Mouse (Mus musculus) layer of hippocampus, adult 6 months (tissue): ENCODE measurements around the gene Gmip. TPM values are rescaled to one million over a fixed set of nuclear protein-coding genes. Genes with fewer than 3 reads are reported as not detected.

Source experiments
- long read RNA-seq, 2 experiments: library from polyadenylated mRNA; unstranded; transcript quantifications; one replicate each; pipeline ENCODE4 v2.0.0; 2019 to 2020
- polyA plus RNA-seq: library from polyadenylated mRNA; unstranded; fragments of <200 nt; fragmentation: Nextera tagmentation; gene quantifications from 2 replicates; pipeline ENCODE4 v1.2.3, GENCODE M21; 2021

Gene Gmip
- polyA plus RNA-seq: 1.8 TPM in 2 replicates
- long read RNA-seq, experiment 1, partial matches to known transcripts: 4 of 11 reads
- long read RNA-seq, experiment 1, other reads (novel, unspliced or antisense): 3 of 11 reads
- long read RNA-seq, experiment 2, transcript Gmip-201 (21 exons, 3,933 nt): major isoform, 6 of 18 reads
- long read RNA-seq, experiment 2, partial matches to known transcripts: 3 of 18 reads
- long read RNA-seq, experiment 2, other reads (novel, unspliced or antisense): 5 of 18 reads

DNA sequence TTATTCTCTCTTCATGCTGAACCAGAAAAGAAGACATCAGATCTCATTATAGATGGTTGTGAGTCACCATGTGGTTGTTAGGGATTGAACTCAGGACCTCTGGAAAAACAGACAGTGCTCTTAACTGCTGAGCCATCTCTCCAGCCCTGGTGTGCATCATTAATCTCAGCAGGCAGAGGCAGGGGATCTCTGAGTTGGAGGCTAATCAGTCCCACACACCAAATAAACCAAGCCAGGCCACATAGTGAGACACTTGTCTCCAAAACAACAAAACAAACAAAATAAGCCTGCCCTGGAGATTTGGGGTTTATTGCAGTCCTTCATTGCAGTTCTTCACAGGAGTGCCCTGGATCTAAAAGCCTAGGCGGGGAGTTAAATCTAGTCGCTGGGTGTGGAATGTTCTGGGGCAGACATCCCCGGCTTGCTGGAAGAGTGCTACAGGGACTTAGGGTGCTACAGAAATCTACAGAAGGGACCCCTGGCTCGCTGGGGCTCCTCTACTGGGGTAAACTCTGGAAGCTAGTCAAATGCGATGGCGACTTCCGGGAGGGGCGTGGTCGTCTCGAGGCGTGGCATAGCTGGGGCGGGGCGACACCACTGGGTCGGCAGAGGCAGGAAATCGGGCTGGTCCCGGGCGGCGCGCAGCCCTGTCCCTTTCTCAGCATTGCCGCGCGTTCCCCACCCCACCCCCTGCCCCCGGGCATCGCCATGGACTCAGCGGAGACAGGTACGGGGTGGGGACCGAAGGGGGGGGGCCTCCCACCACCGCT is at the start of gene Gmip:
Gene Gmip, plus strand, starts transcription at position 586 of the 770 bp plus-strand sequence.

GRCm38 (mm10) chr8:69774503-69775148 is 33.9 kb upstream of the Gmip start, which contains the start of gene Gm20422:
TSS of gene Gm20422 (minus strand) at chr8:69774886.

GRCm38 (mm10) chr8:69790773-69791367 is 17.6 kb upstream of the Gmip start, which contains the start of the genes Atp13a1 and Zfp866:
TSS of gene Atp13a1 (plus strand) at chr8:69791163.
TSS of gene Zfp866 (minus strand) at chr8:69791178.

DNA sequence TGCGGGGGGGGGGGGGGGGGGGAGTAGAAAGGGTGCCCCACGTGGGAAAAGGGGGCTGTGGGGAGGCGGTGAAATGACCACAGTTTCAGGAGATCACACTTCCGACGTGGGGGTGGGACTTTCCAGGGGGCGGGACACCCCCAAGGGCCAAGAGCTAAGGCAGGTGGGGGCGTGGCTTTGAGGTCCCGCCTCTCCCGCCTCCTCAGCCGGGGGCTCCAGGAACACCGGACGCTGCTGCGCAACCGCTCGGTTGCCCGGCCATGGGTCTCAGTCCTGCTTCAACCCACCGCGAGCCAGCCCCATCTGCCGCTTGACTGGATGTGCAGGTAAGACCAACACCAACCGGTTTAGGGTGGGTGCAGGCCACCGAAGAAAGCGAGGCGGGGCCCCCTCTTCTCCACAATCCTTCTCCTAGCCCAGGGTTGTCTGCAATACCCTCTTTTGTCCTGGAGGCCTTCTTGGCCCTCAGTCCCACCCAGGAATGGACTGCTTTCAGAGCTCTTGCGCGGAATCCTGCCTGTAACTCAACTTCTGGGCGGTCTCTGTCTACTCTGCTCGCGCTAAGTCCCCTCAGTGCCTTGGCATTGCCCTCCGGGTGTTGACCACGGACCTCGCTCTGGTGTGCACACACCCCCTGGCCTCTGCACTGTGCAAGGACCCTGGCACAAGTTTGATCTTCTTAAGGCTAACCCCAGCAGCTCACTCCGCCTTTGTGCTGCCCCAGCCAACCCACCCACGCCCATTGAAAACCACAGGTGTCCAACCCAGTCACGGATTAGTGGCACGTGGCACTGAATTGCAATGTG is 14.1 kb downstream of the Gmip start, which contains the start of gene Lpar2:
Gene Lpar2, plus strand, starts transcription at position 44 of the 806 bp plus-strand sequence.

DNA sequence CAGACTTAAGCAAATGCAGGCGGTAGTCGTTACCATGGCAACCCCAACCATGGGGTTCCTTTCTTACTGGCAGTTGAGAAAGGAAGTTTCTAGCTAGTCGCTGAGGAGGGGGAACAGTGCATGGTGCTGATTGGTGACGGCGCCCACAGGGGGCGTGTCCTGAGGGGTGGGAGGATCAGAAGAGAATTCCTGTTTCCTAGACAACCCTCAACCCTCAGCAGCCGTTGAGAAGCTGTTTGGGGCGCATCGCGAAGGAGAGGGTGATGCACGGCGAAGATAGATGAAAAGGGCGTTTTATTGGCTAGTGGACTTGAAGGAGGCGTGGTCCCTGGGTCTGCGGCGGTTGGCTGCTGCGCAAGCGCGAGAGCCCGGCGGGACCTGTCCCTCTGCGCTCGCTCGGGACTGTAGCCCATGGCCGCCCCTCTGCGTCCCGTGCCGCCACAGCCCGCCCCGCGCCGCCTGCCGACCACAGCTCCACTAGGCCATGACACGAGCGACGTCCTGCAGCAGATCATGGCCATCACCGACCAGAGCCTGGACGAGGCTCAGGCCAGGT is 23.9 kb downstream of the Gmip start, which contains the start of gene Pbx4:
Gene Pbx4, plus strand, starts transcription at position 194 of the 556 bp plus-strand sequence.

Other genes starting within 250 kb of the Gmip start
- 12.9 and 14.6 TPM in 2 replicates for gene Zfp868, start 183.1 kb upstream of the Gmip start, polyA plus RNA-seq
- gene Zfp964, start 154.2 kb upstream of the Gmip start, polyA plus RNA-seq: 1.5 and 1.6 TPM in 2 replicates
- 12.4 and 14.6 TPM in 2 replicates for gene Zfp869, start 98.0 kb upstream of the Gmip start, polyA plus RNA-seq
- gene Zfp963, start 58.7 kb upstream of the Gmip start, polyA plus RNA-seq: 4.1 TPM in 2 replicates
- 0.82 TPM in 1 of 2 replicates, not detected in the other for gene Gm20422, start 33.8 kb upstream of the Gmip start, polyA plus RNA-seq
- 16.9 and 19.4 TPM in 2 replicates for gene Atp13a1, start 17.5 kb upstream of the Gmip start, polyA plus RNA-seq
- 3.4 TPM in 2 replicates for gene Zfp866, start 17.5 kb upstream of the Gmip start, polyA plus RNA-seq
- 0.13 TPM in 2 replicates for gene Lpar2, start 13.8 kb downstream of the Gmip start, polyA plus RNA-seq
- gene Pbx4, start 23.8 kb downstream of the Gmip start, polyA plus RNA-seq: 61.0 and 76.0 TPM in 2 replicates
- gene Cilp2, start 79.0 kb downstream of the Gmip start, polyA plus RNA-seq: 0.59 and 0.89 TPM in 2 replicates
- gene Tssk6, start 93.5 kb downstream of the Gmip start, polyA plus RNA-seq: 1.1 TPM in 2 replicates
- gene Ndufa13, start 93.9 kb downstream of the Gmip start, polyA plus RNA-seq: 798 and 871 TPM in 2 replicates
- 68.6 and 74.2 TPM in 2 replicates for gene Yjefn3, start 94.0 kb downstream of the Gmip start, polyA plus RNA-seq
- 7.5 and 9.1 TPM in 2 replicates for gene Gatad2a, start 187.7 kb downstream of the Gmip start, polyA plus RNA-seq
- gene Mau2, start 234.1 kb downstream of the Gmip start, polyA plus RNA-seq: 24.0 and 25.3 TPM in 2 replicates
- gene Sugp1, start 234.1 kb downstream of the Gmip start, polyA plus RNA-seq: 30.2 and 31.7 TPM in 2 replicates